Mouse (Mus musculus): Measurements from ENCODE around the gene Tnfrsf22.
A peak's percentile ranks its signal among the peaks of the same experiment; 100 is the strongest.

Tnfrsf22 gene

DNA sequence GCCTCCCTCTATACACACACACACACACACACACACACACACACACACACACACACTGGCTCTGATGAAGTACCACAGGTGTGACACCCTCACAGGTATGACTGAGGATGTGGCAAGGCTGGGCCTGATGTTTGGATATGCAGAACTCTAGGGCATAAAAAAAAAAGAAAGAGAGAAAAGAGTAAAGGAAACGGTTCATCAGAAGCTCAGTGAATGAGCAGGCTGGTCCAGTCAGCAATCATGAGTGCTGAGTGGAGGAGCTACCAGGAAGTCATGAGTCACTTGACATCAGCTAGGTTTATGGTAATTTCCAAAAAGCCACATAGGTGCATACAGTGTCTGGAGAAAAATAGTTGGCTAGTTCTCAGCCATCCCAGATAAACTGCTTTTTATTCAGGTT lies 20.0 kb downstream of the Tnfrsf22 start:
- DNase-seq = peak; percentile 17

DNA sequence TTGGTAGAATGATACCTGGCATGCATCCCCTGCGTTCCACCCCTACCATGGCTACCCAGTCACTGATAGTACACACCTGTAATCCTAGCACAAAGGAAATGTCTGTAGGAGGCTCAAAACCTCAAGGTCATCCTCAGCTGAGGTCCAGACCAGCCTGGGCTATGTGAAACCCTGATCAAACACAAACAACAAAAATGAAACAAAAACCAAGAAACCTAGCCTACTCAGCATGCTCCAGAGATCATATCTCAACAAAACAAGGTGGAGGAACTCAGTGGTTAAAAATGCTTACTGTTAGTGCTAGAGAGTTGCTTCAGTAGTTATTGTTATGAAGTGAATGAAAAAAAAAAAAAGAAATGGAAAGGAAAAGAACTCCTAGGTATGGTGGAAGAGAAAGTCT lies 20.9 kb downstream of the Tnfrsf22 start, which contains the start of gene Tnfrsf26:
TSS of gene Tnfrsf26 (minus strand) at position 183 of the 400 bp plus-strand sequence.
- no peak for DNase-seq

DNA sequence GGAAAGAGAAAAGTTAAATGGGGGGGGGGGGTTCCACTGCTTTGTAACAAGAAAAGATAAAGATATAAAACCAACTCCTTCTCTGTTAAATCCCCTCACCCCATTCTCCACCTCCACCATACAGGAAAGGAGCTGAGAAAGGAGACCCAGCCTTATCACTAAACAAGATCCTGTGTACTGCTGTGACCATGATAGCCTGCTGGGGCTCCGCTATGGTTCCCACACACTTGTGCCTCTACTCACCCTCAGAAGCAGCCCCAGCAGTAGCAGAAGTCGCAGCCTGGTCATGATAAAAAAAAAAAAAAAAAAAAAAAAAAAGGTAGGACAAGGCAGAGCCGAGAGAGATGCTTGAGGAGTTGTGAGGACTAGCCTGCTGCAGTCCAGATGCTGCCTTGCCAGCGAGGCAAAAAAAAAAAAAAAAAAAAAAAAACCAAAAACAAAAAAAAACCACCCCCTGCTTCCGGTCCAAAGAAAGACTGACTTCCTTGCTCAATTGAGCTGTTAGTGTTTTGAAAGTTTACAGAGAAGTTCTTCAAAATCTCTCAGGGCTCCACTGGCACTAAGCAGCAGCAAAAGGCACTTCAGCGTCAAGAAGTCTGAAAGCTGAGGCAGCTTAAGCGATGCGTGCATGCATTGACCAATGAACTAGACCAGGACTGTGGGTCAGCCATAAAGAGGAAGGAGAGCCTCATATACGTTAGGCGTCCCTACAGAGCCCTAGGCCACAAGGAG lies 21.7 kb downstream of the Tnfrsf22 start:
- DNase-seq = peak; percentile 23

DNA sequence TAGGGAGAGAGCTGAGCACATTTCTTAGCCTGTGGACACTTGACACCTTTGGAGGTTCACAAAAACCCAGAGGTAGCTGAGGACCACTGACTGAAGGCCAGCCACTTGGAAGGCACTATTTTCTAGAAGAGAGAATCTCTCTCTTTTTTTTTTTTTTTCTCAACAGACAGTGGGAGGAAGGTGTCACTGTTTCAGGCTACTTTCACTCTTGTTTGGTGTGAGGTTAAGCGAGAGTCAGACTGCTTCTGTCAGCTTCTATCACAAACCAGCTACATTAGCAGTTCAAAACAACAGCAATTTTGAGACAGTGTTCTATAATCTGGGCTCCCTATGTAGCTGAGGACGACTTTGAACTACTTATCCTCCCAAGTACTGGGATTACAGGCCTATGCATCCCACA lies 23.3 kb downstream of the Tnfrsf22 start:
- DNase-seq = no peak

DNA sequence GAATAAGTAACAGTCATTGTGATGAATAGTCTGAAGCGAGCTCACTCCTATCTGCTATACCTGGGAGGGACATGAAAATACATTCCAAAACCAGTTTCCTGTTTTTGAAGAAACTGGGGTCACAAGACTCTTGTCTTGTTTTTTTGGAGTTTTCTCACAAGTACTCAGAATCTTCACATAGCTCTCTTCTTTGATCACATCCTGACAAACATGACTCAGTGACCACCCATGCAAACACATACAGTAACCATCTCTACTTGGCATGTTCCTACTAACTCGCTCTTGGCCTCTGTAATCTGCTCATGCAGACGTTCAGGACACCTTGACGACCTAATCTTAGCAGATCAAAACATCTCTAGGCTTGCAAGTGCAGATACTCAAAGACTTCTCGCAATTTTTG lies 24.3 kb downstream of the Tnfrsf22 start:
- no peak for DNase-seq

DNA sequence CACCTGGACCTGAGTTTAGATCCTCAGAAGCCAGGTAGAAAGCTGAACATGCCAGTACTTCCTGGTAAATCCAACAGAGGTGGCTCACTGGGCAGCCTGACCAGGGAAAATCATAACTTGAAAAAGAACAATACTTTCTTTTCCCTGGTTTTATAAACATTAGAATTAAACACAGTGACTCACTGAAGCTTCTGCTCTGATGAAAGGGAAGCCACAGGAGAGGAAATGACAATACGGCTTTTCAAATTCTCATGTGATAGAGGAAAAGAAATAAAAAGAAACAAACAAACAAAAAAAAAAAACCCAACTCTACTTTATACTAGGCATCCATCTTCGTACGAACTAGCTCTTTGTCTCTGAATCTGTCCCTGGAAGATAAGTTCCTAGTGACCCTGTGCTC lies 24.9 kb downstream of the Tnfrsf22 start:
- DNase-seq = no peak

DNA sequence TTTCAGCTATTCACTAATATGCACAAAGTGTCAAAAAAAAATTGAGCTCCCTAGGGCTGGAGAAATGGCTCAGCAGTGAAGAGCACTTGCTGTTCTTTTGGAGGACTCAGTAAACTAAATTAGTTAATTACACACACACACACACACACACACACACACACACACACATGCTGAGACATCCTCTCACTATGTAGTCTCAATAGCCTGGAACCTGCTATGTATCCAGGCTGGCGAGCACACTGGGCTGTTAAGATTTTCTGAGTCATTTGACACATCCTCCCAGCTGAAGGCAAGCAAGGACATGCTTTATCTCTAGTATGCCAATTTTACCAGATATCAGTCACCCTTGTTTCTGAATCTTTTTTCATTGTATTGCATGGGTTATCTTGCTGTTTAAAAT lies 28.5 kb downstream of the Tnfrsf22 start:
- DNase-seq = no peak

DNA sequence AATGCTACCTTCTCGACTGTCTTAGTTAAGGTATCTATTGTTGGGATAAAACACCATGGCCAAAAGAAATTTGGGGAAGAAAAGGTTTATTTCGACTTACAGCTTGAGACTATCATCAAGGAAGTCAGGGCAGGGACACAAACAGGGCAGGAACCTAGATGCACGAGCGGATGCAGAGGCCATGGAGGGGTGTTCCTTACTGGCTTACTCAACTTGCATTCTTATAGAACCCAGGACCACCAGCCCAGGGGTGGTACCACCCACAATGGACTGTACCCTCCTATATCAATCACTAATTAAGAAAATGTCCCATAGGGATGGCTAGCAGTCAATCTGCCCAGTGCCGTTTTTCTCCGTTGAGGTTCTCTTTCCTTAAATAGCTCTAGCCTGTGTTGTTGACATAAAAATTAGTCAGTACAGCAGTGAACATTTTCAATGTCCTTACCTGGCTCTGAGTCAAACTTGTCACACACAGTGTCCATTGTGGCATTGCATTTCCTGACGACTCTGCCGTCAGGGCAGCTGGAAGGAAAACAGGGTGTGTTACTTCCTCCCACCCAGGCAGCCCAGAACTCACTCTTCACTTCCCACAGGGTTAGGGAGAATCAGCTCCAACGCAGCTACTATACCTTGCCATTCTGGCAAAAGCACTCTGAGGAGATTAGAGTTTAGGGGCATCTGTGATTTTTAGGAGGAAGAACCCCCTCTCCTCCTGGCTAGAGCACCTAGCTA lies 34.9 kb downstream of the Tnfrsf22 start:
- no peak for DNase-seq

DNA sequence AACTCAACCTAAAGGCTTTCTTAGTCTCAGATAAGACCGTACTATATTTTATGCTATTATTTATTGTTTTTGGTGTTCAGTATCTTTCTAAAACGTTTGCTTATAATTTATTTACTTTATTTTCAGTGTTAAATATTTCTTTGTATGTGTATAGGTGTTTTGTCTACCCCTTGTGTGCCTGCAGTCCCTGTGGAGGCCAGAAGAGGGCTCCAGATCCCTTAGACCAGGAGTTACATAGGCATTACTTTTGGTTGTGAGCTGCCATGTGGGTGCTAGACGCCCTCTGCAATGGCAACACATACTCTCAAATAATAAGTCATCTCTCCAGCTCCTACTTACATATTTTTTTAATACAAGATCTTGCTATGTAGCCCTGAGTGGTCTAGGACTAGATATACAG lies 37.2 kb downstream of the Tnfrsf22 start:
- DNase-seq = peak; percentile 44

DNA sequence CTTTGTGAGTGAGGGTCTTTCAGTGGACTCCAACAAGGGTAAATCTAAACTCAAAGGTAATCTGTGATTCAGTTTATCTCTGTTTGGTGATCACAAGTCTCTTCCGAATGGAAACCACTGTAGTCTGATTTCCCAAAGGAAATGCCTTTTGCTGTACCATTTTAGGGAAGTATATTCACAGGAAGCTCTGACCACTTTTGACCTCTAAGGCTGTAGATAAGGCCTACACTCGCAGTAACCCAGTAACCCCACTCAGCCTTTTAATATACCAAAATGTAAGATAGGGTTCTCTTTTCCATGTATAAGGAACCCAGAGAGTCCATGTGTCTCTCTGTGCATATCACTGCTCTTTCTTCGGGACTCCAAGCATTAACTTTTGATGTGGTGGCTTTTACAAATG lies 44.1 kb downstream of the Tnfrsf22 start:
- DNase-seq = no peak

DNA sequence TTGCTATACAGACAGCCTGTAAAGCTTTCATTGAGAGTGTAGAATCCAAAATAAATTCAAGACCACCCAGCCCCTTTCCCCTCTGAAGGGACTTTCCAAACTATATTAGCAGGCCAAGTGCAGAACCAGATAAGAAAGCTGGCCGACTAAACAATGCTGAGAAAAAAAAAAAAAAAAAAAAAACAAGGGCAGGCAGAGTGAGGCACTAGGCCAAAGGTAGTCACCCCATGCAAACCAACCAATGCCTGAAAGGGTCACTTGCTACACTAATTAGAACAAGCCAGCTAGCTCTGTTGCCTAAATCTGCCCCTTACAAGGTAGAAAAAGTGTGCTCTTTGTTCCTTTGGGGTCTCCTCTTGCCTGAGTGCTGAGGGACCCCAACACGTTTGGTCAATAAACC lies 44.6 kb downstream of the Tnfrsf22 start:
- DNase-seq = no peak

DNA sequence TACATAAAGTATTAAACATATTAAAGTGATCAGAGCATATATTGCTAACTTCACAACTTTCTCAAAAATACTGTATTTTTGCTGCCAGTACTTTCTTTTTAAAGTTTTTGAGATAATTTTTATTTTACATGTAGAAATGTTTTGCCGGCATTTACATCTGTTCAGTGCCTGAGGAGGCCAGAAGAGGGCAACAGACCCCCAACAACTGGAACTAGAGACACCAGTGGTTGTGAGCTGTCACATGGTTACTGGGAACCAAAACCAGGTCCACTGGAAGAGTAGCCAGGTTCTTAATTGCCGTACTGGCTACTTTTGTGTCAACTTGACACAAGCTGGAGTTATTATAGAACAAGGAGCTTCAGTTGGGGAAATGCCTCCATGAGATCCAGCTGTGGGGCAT lies 47.8 kb downstream of the Tnfrsf22 start:
- DNase-seq = no peak

DNA sequence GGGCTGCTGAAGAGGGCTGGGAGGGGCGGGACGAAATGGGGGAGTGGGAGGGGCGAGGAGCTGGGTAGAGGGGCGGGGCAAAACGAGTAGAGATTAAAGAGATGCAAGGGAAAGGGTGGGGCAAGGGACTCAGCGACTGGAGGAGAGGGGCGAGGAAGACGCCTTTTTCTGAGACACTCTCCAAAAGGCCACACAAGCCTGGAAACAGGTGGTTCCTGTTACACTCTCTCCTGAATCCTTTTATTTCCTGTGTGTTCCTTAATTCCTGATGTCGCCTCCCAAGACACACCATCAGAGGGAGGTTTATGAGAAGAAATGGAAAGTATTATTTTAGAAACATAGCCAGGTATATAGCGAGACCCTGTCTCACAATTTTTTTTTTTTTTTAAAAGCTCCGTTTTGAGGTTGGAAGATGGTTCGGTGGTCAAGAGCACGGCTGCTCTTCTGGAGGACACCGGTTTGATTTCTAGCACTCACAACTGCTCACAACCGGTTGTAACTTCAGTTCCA lies 49.2 kb downstream of the Tnfrsf22 start:
- DNase-seq = no peak

DNA sequence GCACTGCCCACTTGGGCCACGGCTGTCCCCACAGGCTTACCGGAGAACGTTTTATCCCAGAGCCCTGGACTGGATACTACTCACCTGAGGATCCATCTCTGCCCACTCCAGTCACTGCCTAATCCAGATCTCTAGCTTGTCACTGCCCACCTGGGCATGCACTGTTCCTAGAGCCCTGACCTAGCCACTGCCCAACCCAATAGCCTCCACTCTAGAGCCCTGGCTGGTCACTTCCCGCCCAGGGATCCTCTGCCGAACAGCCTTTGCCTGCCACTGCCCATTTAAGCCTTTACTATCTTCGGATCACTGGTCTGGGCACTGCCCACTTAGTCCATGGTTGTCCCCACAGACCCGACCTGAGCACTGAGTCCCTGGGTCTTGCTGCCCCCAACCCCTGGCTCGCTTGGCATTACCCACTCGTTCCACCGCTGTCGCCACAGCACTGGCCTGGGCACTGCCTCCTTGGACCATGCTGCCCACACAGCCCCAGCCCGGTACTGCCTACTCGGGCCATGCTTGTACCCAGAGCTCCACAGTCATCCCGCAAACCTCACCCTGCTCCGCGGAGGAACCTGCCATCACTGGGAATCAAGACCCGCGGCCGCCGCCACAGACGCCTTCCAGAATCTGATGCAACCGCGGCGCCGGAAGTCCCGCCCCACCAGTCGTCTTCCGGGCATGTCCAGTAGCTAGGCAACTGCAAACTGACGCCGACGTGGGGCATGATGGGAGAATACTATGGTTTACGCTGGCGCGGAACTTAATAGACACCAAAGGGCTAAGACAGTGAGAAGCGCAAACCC lies 49.8 kb downstream of the Tnfrsf22 start, which contains the start of gene Cars:
TSS of gene Cars (minus strand) at position 663 of the 803 bp plus-strand sequence.
- peak; percentile 97 for DNase-seq

DNA sequence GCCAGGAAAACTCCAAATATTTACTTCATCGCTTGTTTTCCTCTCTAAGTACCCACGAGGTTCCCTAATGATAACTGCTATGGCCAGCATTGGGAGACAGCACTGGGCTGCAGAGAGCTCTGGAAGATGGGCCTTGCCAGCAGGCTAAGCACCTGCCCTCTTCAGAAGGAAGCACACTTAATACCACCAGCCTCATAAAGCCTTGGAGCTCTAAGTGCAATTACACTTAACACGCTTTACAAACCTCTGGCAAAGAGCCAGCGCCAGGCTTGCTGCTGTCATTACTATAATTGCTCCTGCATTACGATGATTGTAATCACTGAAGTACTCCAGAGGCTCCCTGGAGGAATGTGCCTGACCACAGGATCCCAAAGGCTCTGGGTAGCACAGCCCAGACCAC lies 54.6 kb downstream of the Tnfrsf22 start:
- DNase-seq = no peak

DNA sequence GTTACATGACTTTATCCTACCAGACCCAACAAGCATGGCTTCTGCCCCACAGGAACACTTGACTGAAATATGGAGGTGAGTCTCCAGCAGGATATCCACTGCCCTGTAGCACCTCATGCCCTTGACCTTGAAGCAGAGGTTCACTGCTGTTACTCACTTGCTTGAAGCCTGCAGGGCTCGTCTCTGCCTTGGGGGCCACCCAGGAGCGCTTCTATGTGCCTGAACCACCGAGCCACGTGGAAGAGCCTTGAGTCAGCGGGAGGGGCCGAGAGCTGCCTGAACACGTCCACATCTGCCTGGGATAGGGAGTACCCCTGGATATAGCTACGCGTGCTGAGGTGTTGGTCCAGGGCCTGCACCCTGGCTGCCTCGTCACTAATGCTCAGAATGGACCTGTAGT lies 57.2 kb downstream of the Tnfrsf22 start:
- DNase-seq = no peak

DNA sequence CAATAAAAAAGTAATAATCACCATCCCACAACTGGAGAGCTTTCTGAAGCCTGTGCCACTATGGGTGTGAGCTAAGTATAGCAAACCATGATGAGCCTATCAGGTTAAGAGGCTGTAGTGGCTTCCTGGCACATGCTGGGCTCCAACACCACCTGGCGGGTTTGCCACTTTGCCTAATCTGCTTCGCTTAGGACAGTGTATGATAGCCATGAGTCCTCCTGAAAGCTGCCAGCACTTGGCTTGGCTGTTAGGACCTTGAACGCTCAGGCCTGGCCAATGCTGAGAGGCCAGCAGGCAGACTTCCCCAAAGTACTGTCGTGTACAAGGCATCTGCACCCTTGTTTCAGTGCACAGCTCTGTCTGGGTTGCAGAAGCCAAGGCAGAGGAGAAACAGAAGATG lies 61.5 kb downstream of the Tnfrsf22 start:
- no peak for DNase-seq

DNA sequence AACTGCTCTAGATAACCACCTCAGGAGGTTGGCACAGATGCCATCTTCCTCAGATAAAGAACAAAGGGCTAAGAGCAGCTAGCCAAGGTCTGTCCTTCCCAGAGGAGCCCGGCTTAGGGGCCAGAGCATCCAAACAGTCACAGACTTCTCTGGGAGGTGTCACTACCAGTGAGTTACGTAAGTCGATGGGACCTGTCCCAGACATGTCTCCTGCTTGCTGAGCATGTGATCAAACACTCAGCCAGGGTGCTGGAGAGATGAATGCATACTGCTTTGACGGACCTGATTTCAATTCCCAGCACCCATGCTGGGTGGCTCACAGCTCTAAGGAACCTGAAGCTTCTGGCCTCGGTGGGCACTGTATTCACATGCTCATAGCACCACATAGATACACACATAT lies 61.9 kb downstream of the Tnfrsf22 start:
- no peak for DNase-seq

Data from thymus, postnatal 14 days (tissue).